Mouse (Mus musculus) embryonic fibroblast, embryonic 13.5 days (primary cell): ENCODE results near the gene Fermt3.

Source experiments
- CTCF ChIP-seq: IDR thresholded peaks from 2 replicates; pipeline ENCODE4 v1.5.1; 2011; ENCODE audit warnings: mild to moderate bottlenecking, control low read depth, low read length, moderate library complexity, borderline replicate concordance; ENCODE audit not compliant: insufficient read depth
- POLR2A ChIP-seq: IDR thresholded peaks from 2 replicates; pipeline ENCODE4 v1.6.1; 2011; ENCODE audit warnings: low read depth, mild to moderate bottlenecking, control low read depth, low read length, moderate library complexity

GRCm38 (mm10) chr19:6985300-6985699 is 34.0 kb downstream of the Fermt3 start:
- no peak for TF ChIP-seq CTCF
- no peak for TF ChIP-seq POLR2A
